ENCODE assay signal across 9 mouse cellular contexts in genomic region chr3:75720663-75721062, GRCm38 (mm10). TPM values are rescaled to one million over a fixed set of nuclear protein-coding genes. Genes with fewer than 3 reads are reported as not detected.
DNase-seq lines count a peak whose midpoint lies in the region; ATAC-seq and TF ChIP-seq lines count a peak whose summit lies in the region.
"Had no signal": no experiment of that assay in that cellular context is flagged by ENCODE, and none has a peak within 500 bp of the region (broad histone marks: within the 10 kb centered on the region; RNA-seq: fewer than 3 reads in every experiment).

No protein-coding gene starts in this region.

- peak; percentile 78 for TF ChIP-seq CTCF in hindbrain, postnatal 0 days (IDR thresholded peaks at IDR 0.05; ENCODE audit: low read depth)
- peak; percentile 75 for TF ChIP-seq CTCF in forebrain, postnatal 0 days (IDR thresholded peaks at IDR 0.05; ENCODE audit: low read depth)

- no peak overlapping the region for H3K4me2 ChIP-seq in hindbrain, postnatal 0 days (ENCODE audit: low read depth, low read length)
- no peak overlapping the region for H3K4me2 ChIP-seq in hindbrain, embryonic 16.5 days (ENCODE audit: low read length)
- no peak overlapping the region for H3K4me2 ChIP-seq in forebrain, postnatal 0 days (ENCODE audit: low read depth)
- H3K4me2 ChIP-seq: midbrain, embryonic 12.5 days had no signal

- H3K27ac ChIP-seq in hindbrain, postnatal 0 days = no peak overlapping the region
- no peak overlapping the region for H3K27ac ChIP-seq in hindbrain, embryonic 16.5 days (ENCODE audit: low read depth, low read length)
- H3K27ac ChIP-seq in forebrain, postnatal 0 days (ENCODE audit: low read depth, low read length) = no peak overlapping the region
- H3K27ac ChIP-seq: midbrain, embryonic 12.5 days had no signal

- H3K9ac ChIP-seq in hindbrain, postnatal 0 days (replicated peaks; ENCODE audit: low read length) = no peak overlapping the region
- no peak overlapping the region for H3K9ac ChIP-seq in hindbrain, embryonic 16.5 days (ENCODE audit: low read depth, low read length)
- no peak overlapping the region for H3K9ac ChIP-seq in forebrain, postnatal 0 days
- H3K9ac ChIP-seq: midbrain, embryonic 12.5 days had no signal

- no peak for ATAC-seq in hindbrain, postnatal 0 days
- ATAC-seq in hindbrain, embryonic 16.5 days = no peak
- ATAC-seq in forebrain, postnatal 0 days = peak; percentile 62
- no peak for ATAC-seq in erythroid progenitor cell, adult 5-6 weeks (replicated peaks; ENCODE audit: low FRiP score, poor library complexity, severe bottlenecking)

- no peak overlapping the region for H3K4me3 ChIP-seq in hindbrain, postnatal 0 days (ENCODE audit: low read length)
- H3K4me3 ChIP-seq in hindbrain, embryonic 16.5 days (ENCODE audit: low read length) = no peak overlapping the region
- no peak overlapping the region for H3K4me3 ChIP-seq in forebrain, postnatal 0 days (ENCODE audit: low read depth, low read length)
- H3K4me3 ChIP-seq: midbrain, embryonic 12.5 days had no signal

- H3K9me3 ChIP-seq in hindbrain, postnatal 0 days (ENCODE audit: low read length) = no peaks in the 10 kb centered on the region
- H3K9me3 ChIP-seq in hindbrain, embryonic 16.5 days (ENCODE audit: control insufficient read depth, low read length) = no peaks in the 10 kb centered on the region
- no peaks in the 10 kb centered on the region for H3K9me3 ChIP-seq in forebrain, postnatal 0 days (ENCODE audit: low read length)
- H3K9me3 ChIP-seq: midbrain, embryonic 12.5 days had no signal

- no peaks in the 10 kb centered on the region for H3K4me1 ChIP-seq in hindbrain, postnatal 0 days (ENCODE audit: insufficient read depth, low read length)
- H3K4me1 ChIP-seq in hindbrain, embryonic 16.5 days (ENCODE audit: control insufficient read depth, insufficient read depth, low read depth, low read length) = no peaks in the 10 kb centered on the region
- no peaks in the 10 kb centered on the region for H3K4me1 ChIP-seq in forebrain, postnatal 0 days (ENCODE audit: insufficient read depth)
- H3K4me1 ChIP-seq: midbrain, embryonic 12.5 days had no signal

- no peaks in the 10 kb centered on the region for H3K27me3 ChIP-seq in hindbrain, postnatal 0 days (ENCODE audit: insufficient read depth, low read length)
- no peaks in the 10 kb centered on the region for H3K27me3 ChIP-seq in hindbrain, embryonic 16.5 days (replicated peaks; ENCODE audit: control insufficient read depth, insufficient read depth, low read length)
- no peaks in the 10 kb centered on the region for H3K27me3 ChIP-seq in forebrain, postnatal 0 days (ENCODE audit: insufficient read depth, low read length)
- H3K27me3 ChIP-seq: midbrain, embryonic 12.5 days had no signal

- H3K36me3 ChIP-seq in hindbrain, postnatal 0 days (ENCODE audit: insufficient read depth, low read length) = no peaks in the 10 kb centered on the region
- H3K36me3 ChIP-seq in hindbrain, embryonic 16.5 days (ENCODE audit: control insufficient read depth, insufficient read depth, low read length) = no peaks in the 10 kb centered on the region
- no peaks in the 10 kb centered on the region for H3K36me3 ChIP-seq in forebrain, postnatal 0 days (ENCODE audit: insufficient read depth)
- H3K36me3 ChIP-seq: midbrain, embryonic 12.5 days had no signal

- DNase-seq in hindbrain, postnatal 0 days (ENCODE audit: low spot score) = peak; percentile 72
- DNase-seq in 3T3-L1 (ENCODE audit: low read depth, low spot score) (peak; percentile 75), ES-CJ7 (ENCODE audit: low read depth, low spot score) (peak; percentile 17)
- DNase-seq in forebrain, postnatal 0 days = peak; percentile 69
- DNase-seq in spleen, postnatal 4 days (ENCODE audit: low spot score in 2 of 2) = no peak
- no peak for DNase-seq in frontal cortex, postnatal 10 days (ENCODE audit: low spot score in 2 of 2)

- 17% methylated on average over 2 of the region's 2 CpGs for WGBS in hindbrain, postnatal 0 days
- 25% methylated on average over 2 of the region's 2 CpGs for WGBS in hindbrain, embryonic 16.5 days
- WGBS in forebrain, postnatal 0 days = 23% methylated on average over 2 of the region's 2 CpGs

RNA-seq across cellular contexts. Expression of gene Gm29133, which starts 27.3 kb away (rescaled TPM):
- total RNA-seq in hindbrain, postnatal 0 days (2014; rRNA removed) = not detected in 2 replicates
- not detected in 2 replicates for polyA plus RNA-seq in hindbrain, postnatal 0 days (2015; fragmentation: Nextera tagmentation; extraction: Ambion mirVana)
- polyA plus RNA-seq in hindbrain, embryonic 16.5 days (2015; fragmentation: Nextera tagmentation; extraction: Ambion mirVana) = not detected in 2 replicates
- total RNA-seq in forebrain, postnatal 0 days (2014; rRNA removed) = not detected in 2 replicates
- not detected in 2 replicates for polyA plus RNA-seq in forebrain, postnatal 0 days (2015; fragmentation: Nextera tagmentation; extraction: Ambion mirVana)
- not detected in 2 replicates for total RNA-seq in erythroid progenitor cell, adult 5-6 weeks (2015; ENCODE audit: low replicate concordance)
- not detected in 2 replicates for total RNA-seq in erythroid progenitor cell, adult 5-6 weeks (2017; ENCODE audit: low replicate concordance)
- polyA plus RNA-seq: midbrain, embryonic 12.5 days had no signal

Comparison
In these comparisons a context has a peak if more than half of its experiments do, and no peak if none do; other contexts are left out.
1. DNase-seq: peak in hindbrain, postnatal 0 days (single experiment), 3T3-L1 (single experiment), ES-CJ7 (single experiment) and forebrain, postnatal 0 days (single experiment); none in spleen, postnatal 4 days (0 of 2) and frontal cortex, postnatal 10 days (0 of 2).